Mouse (Mus musculus) heart, adult 2 months (tissue): Measurements from ENCODE around the gene Prss33. TPM values are rescaled to one million over a fixed set of nuclear protein-coding genes. Genes with fewer than 3 reads are reported as not detected.
A peak's percentile ranks its signal among the peaks of the same experiment; 100 is the strongest.

ENCODE experiments used
- DNase-seq, 2 experiments: peaks; one replicate each; pipeline ENCODE4 v3.0.0; 2021
- H3K27ac ChIP-seq: fragments of 200-600 bp; 2 replicates; pipeline ENCODE4 v1.8.1; 2022
- H3K27me3 ChIP-seq: fragments of 200-500 bp; 2 replicates; pipeline ENCODE4 v1.6.1; 2012; ENCODE audit warnings: mild to moderate bottlenecking, low read length, inconsistent platforms, mixed read lengths; ENCODE audit not compliant: control insufficient read depth, insufficient read depth
- H3K36me3 ChIP-seq: fragments of 200-500 bp; 2 replicates; pipeline ENCODE4 v1.6.1; 2012; ENCODE audit warnings: low read length, inconsistent platforms; ENCODE audit not compliant: control insufficient read depth, insufficient read depth
- H3K4me1 ChIP-seq: fragments of 200-500 bp; 2 replicates; pipeline ENCODE4 v1.6.1; 2011; ENCODE audit warnings: low read length; ENCODE audit not compliant: control insufficient read depth, insufficient read depth
- H3K4me3 ChIP-seq: fragments of 200-600 bp; 2 replicates; pipeline ENCODE4 v1.8.1; 2022
- H3K79me2 ChIP-seq: fragments of 200-500 bp; replicated peaks from 2 replicates; pipeline ENCODE4 v1.6.1; 2012; ENCODE audit warnings: mild to moderate bottlenecking, inconsistent platforms, low read length, moderate library complexity, mixed read lengths; ENCODE audit not compliant: control insufficient read depth, insufficient read depth
- H3K9ac ChIP-seq: fragments of 200-500 bp; 2 replicates; pipeline ENCODE4 v1.6.1; 2012; ENCODE audit warnings: low read depth, mild to moderate bottlenecking, control low read depth, inconsistent platforms, low read length, mixed read lengths
- CTCF ChIP-seq: fragments of 200-600 bp; IDR thresholded peaks from 2 replicates; pipeline ENCODE4 v1.8.1; 2022; ENCODE audit warnings: antibody characterized with exemption, mild to moderate bottlenecking, moderate library complexity
- EP300 ChIP-seq: fragments of 200-500 bp; IDR thresholded peaks from 2 replicates; pipeline ENCODE4 v1.6.1; 2011; ENCODE audit warnings: low read depth, low read length, control low read depth; ENCODE audit not compliant: insufficient read depth
- POLR2A ChIP-seq: fragments of 200-500 bp; IDR thresholded peaks from 2 replicates; pipeline ENCODE4 v1.6.1; 2011; ENCODE audit warnings: mild to moderate bottlenecking, low read depth, low read length, control low read depth; ENCODE audit not compliant: insufficient read depth
- WGBS: fragments of 180-500 bp; shearing (Covaris S2); methylation state at CpG from one replicate; pipeline ENCODE4 v1.1.7; 2018; 5-methylcytosine and 5-hydroxymethylcytosine counted together
- intact Hi-C: fragments of 180-260 bp; cut with DNase I; formaldehyde crosslinking; loops from one replicate; pipeline ENCODE4 v1.15.1; 2025
- microRNA-seq, 2 experiments: library from miRNA; unstranded; fragments of <30 nt; microRNA quantifications; one replicate each; pipeline ENCODE4 v1.2.0; 2021
- polyA plus RNA-seq: library from polyadenylated mRNA; depleted of rRNA; stranded (reverse); fragments of >200 nt; gene quantifications from 2 replicates; pipeline ENCODE4 v1.2.3, GENCODE M21; 2012; rRNA removed
- total RNA-seq, 2 experiments: library from RNA; stranded (reverse); gene quantifications; 2 replicates each; pipeline ENCODE4 v1.2.3; 2021

The Prss33 gene
- total and polyA plus RNA-seq, 3 experiments: not detected

- no peak overlapping the region for H3K27ac ChIP-seq
- H3K79me2 ChIP-seq: no peaks in the 10 kb centered on the region
- WGBS: 14% methylated on average over 13 of the region's 13 CpGs
- H3K4me1 ChIP-seq: peaks cover 6% of the 10 kb centered on the region
- H3K9ac ChIP-seq: no peak overlapping the region
- no peak for DNase-seq
- no peaks in the 10 kb centered on the region for H3K27me3 ChIP-seq
- H3K4me3 ChIP-seq: peak overlapping the region; percentile 53
- H3K36me3 ChIP-seq: no peaks in the 10 kb centered on the region
- no peak for TF ChIP-seq POLR2A
- intact Hi-C loops: loop anchor here (5.0 kb wide), 1 partner anchor 39 kb away; the partner anchor contains the start of gene Kremen2
Observed at GRCm38 (mm10) chr17:23786510-23786931, 49.3 kb downstream of the Prss33 start.

- intact Hi-C loops: loop anchor here (5.0 kb wide), 1 partner anchor 39 kb away; the partner anchor contains the start of gene Kremen2
- TF ChIP-seq POLR2A (no peak), CTCF (peak; percentile 55)
- 8% methylated on average over 43 of the region's 43 CpGs for WGBS
- Histone ChIP-seq H3K4me1 (peaks cover 4% of the 10 kb centered on the region), H3K36me3 (no peaks in the 10 kb centered on the region), H3K9ac (peak within 1 kb of the TSS; percentile 65), H3K79me2 (no peaks in the 10 kb centered on the region), H3K27me3 (no peaks in the 10 kb centered on the region), H3K27ac (no peak within 1 kb of the TSS; the same call in 1 of the 2 replicates), H3K4me3 (peak within 1 kb of the TSS; percentile 53)
- peak; percentile 68 to 73 for DNase-seq
Observed at GRCm38 (mm10) chr17:23785561-23786471, 50.0 kb downstream of the Prss33 start, which contains the start of gene Flywch2. TSS of gene Flywch2 (minus strand) at chr17:23786081.

DNA sequence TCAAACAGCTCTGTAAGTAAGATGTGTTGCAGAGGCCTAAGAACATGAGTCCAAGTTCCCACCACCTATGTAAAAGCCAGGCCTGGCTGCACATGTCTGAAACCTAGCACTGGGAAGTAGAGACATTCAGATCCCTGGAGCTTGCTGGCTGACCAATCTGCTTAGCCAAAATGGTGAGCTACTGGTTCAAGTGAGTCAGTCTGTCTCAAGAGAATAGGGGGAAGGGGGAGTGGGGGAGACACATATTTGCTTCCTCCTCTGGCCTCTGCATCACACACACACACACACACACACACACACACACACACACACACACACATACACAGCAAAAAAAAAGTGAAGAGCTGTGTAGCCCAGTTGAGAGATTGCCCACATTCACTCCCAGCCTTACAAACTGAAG, 52.5 kb downstream of the Prss33 start:
- no peak for TF ChIP-seq POLR2A
- no peak for TF ChIP-seq CTCF
- no peak for TF ChIP-seq EP300
- H3K36me3 ChIP-seq: no peaks in the 10 kb centered on the region

More for the DNA sequence above, 52.5 kb downstream of the Prss33 start:
- Histone ChIP-seq H3K4me1 (no peaks in the 10 kb centered on the region; the same call in 1 of the 2 replicates), H3K27ac (no peak overlapping the region), H3K27me3 (no peaks in the 10 kb centered on the region), H3K79me2 (no peaks in the 10 kb centered on the region), H3K4me3 (no peak overlapping the region), H3K9ac (no peak overlapping the region)
- intact Hi-C loops: no loop called here
- no peak for DNase-seq

Small RNAs within 50 kb of the gene (microRNA-seq; reads per million reads assigned to microRNA genes)
- 2.7 to 4.5 reads per million in 2 experiments for gene Mir5125

Other genes with a start within 250 kb of the Prss33 start
- 1 to 10 TPM; 2.2 to 2.8 TPM for gene Zfp13, start 236.6 kb downstream of the Prss33 start, total RNA-seq
- gene Zfp13, start 236.6 kb downstream of the Prss33 start, polyA plus RNA-seq: 3.2 and 3.6 TPM in 2 replicates
- gene Zscan10, start 235.2 kb downstream of the Prss33 start, total RNA-seq: not detected
- gene Zscan10, start 235.2 kb downstream of the Prss33 start, polyA plus RNA-seq: not detected in 2 replicates
- under 1 TPM; 0.09 to 0.10 TPM for gene Mmp25, start 190.8 kb downstream of the Prss33 start, total RNA-seq
- 0.18 and 0.21 TPM in 2 replicates for gene Mmp25, start 190.8 kb downstream of the Prss33 start, polyA plus RNA-seq
- not detected for gene Bicdl2, start 175.6 kb downstream of the Prss33 start, total RNA-seq
- gene Bicdl2, start 175.6 kb downstream of the Prss33 start, polyA plus RNA-seq: not detected in 2 replicates
- gene Hcfc1r1, start 162.5 kb downstream of the Prss33 start, total RNA-seq: 100 to 1,000 TPM; 172 to 215 TPM
- gene Hcfc1r1, start 162.5 kb downstream of the Prss33 start, polyA plus RNA-seq: 494 and 575 TPM in 2 replicates
- 1 to 10 TPM; 9.6 to 9.7 TPM for gene Thoc6, start 162.2 kb downstream of the Prss33 start, total RNA-seq
- 14.4 and 15.3 TPM in 2 replicates for gene Thoc6, start 162.2 kb downstream of the Prss33 start, polyA plus RNA-seq
- gene Tnfrsf12a, start 158.6 kb downstream of the Prss33 start, total RNA-seq: 10 to 100 TPM; 80.1 to 82.5 TPM
- 28.1 and 37.9 TPM in 2 replicates for gene Tnfrsf12a, start 158.6 kb downstream of the Prss33 start, polyA plus RNA-seq
- gene Cldn6, start 156.8 kb downstream of the Prss33 start, total RNA-seq: not detected
- not detected in 2 replicates for gene Cldn6, start 156.8 kb downstream of the Prss33 start, polyA plus RNA-seq
- gene Cldn9, start 152.0 kb downstream of the Prss33 start, total RNA-seq: not detected
- not detected in 2 replicates for gene Cldn9, start 152.0 kb downstream of the Prss33 start, polyA plus RNA-seq
- not detected for gene 1520401A03Rik, start 113.3 kb downstream of the Prss33 start, total RNA-seq
- gene 1520401A03Rik, start 113.3 kb downstream of the Prss33 start, polyA plus RNA-seq: not detected in 2 replicates
- 1 to 10 TPM; 1.2 to 1.6 TPM for gene Pkmyt1, start 109.7 kb downstream of the Prss33 start, total RNA-seq
- 3.9 and 5.6 TPM in 2 replicates for gene Pkmyt1, start 109.7 kb downstream of the Prss33 start, polyA plus RNA-seq
- gene Paqr4, start 95.2 kb downstream of the Prss33 start, total RNA-seq: 10 to 100 TPM; 25.5 to 27.2 TPM
- 30.7 and 33.2 TPM in 2 replicates for gene Paqr4, start 95.2 kb downstream of the Prss33 start, polyA plus RNA-seq
- not detected for gene Kremen2, start 90.2 kb downstream of the Prss33 start, total RNA-seq
- gene Kremen2, start 90.2 kb downstream of the Prss33 start, polyA plus RNA-seq: 0.06 and 0.27 TPM in 2 replicates
- gene Flywch1, start 64.5 kb downstream of the Prss33 start, total RNA-seq: 10 to 100 TPM; 39.4 to 40.1 TPM
- 25.9 and 33.4 TPM in 2 replicates for gene Flywch1, start 64.5 kb downstream of the Prss33 start, polyA plus RNA-seq
- under 1 TPM; 0.27 to 0.50 TPM for gene Flywch2, start 50.0 kb downstream of the Prss33 start, total RNA-seq
- gene Flywch2, start 50.0 kb downstream of the Prss33 start, polyA plus RNA-seq: 1.3 and 1.5 TPM in 2 replicates
- 100 to 1,000 TPM; 157 to 161 TPM for gene Srrm2, start 45.5 kb downstream of the Prss33 start, total RNA-seq
- 318 and 320 TPM in 2 replicates for gene Srrm2, start 45.5 kb downstream of the Prss33 start, polyA plus RNA-seq
- gene Elob, start 6.9 kb downstream of the Prss33 start, total RNA-seq: 100 to 1,000 TPM; 325 to 371 TPM
- 384 and 511 TPM in 2 replicates for gene Elob, start 6.9 kb downstream of the Prss33 start, polyA plus RNA-seq
- not detected for gene Prss32, start 7.8 kb upstream of the Prss33 start, total RNA-seq
- gene Prss32, start 7.8 kb upstream of the Prss33 start, polyA plus RNA-seq: 0.16 TPM in 1 of 2 replicates, not detected in the other
- under 1 TPM in 1 of 2 experiments, not detected in 1; 0.29 TPM for gene Prss41, start 8.1 kb upstream of the Prss33 start, total RNA-seq
- not detected in 2 replicates for gene Prss41, start 8.1 kb upstream of the Prss33 start, polyA plus RNA-seq
- gene Prss21, start 32.0 kb upstream of the Prss33 start, total RNA-seq: not detected
- gene Prss21, start 32.0 kb upstream of the Prss33 start, polyA plus RNA-seq: not detected in 2 replicates
- gene Dcpp1, start 44.8 kb upstream of the Prss33 start, total RNA-seq: not detected
- not detected in 2 replicates for gene Dcpp1, start 44.8 kb upstream of the Prss33 start, polyA plus RNA-seq
- gene Dcpp2, start 44.8 kb upstream of the Prss33 start, total RNA-seq: not detected
- not detected in 2 replicates for gene Dcpp2, start 44.8 kb upstream of the Prss33 start, polyA plus RNA-seq
- not detected for gene Dcpp3, start 81.4 kb upstream of the Prss33 start, total RNA-seq
- gene Dcpp3, start 81.4 kb upstream of the Prss33 start, polyA plus RNA-seq: not detected in 2 replicates
- not detected for gene Sbp, start 105.6 kb upstream of the Prss33 start, total RNA-seq
- gene Sbp, start 105.6 kb upstream of the Prss33 start, polyA plus RNA-seq: not detected in 2 replicates
- not detected for gene Sbpl, start 119.2 kb upstream of the Prss33 start, total RNA-seq
- not detected in 2 replicates for gene Sbpl, start 119.2 kb upstream of the Prss33 start, polyA plus RNA-seq
- not detected for gene Prss30, start 144.5 kb upstream of the Prss33 start, total RNA-seq
- 0.12 TPM in 2 replicates for gene Prss30, start 144.5 kb upstream of the Prss33 start, polyA plus RNA-seq
- gene Prss22, start 162.0 kb upstream of the Prss33 start, total RNA-seq: not detected
- not detected in 2 replicates for gene Prss22, start 162.0 kb upstream of the Prss33 start, polyA plus RNA-seq
- gene Prss27, start 202.1 kb upstream of the Prss33 start, total RNA-seq: not detected
- not detected in 2 replicates for gene Prss27, start 202.1 kb upstream of the Prss33 start, polyA plus RNA-seq
- gene Kctd5, start 237.4 kb upstream of the Prss33 start, total RNA-seq: 1 to 10 TPM; 8.4 to 9.1 TPM
- gene Kctd5, start 237.4 kb upstream of the Prss33 start, polyA plus RNA-seq: 9.8 and 12.8 TPM in 2 replicates